Mouse (Mus musculus): Measurements from ENCODE around the gene Cxcl1. TPM values are rescaled to one million over a fixed set of nuclear protein-coding genes. Genes with fewer than 3 reads are reported as not detected.
"Not testable (repeated sequence)": the region's sequence is repeated elsewhere in the genome, so short reads cannot be mapped to it uniquely, and the experiment has no call there.

Gene Cxcl1
- polyA plus RNA-seq (2014; fragmentation: Nextera tagmentation; extraction: Ambion mirVana) = 0.56 TPM in 1 of 2 replicates, not detected in the other

DNA sequence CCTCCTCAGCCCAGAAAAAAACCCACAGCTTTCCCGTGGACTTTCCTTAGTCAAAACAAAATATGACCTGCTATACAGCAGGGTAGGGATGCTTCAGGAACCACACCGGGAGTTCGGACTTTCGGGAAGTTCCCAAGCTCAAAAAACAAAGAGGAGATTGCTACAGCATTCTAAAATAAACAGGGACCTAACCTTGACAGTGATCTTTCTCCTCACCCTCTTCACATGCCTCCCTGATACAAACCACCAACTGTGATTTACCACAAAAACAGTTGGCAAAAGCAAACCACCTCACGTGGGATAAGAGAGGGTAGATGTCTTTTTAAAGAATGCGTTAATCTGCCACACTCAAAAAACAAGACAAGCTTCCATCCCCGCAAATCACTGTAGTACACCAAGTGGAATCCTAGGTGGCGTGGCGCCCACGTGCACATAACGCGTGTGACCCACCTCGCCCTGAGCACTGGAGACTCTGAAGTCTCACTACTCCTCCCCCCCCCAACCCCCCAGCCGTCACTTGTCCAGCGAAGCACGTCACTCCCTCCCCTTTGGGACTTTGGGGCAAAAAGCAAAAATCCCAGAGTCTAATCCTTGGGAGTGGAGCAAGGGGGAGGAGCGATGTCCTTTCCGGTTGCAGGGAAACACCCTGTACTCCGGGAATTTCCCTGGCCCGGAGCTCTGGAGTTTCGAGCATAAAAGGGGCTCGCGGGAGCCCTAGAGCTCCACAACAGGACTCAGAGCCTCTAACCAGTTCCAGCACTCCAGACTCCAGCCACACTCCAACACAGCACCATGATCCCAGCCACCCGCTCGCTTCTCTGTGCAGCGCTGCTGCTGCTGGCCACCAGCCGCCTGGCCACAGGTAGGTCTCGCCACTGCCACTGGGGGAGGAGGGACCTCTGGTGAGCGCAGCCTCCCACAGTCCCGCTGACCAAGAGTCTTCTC, at the start of gene Cxcl1:
Gene Cxcl1, plus strand, starts transcription at position 723 of the 945 bp plus-strand sequence.
- Histone ChIP-seq H3K4me1 (ENCODE audit: control insufficient read depth, insufficient read depth, low read length) (peaks cover 5% of the 10 kb centered on the region), H3K36me3 (ENCODE audit: control insufficient read depth, insufficient read depth, low read length) (no peaks in the 10 kb centered on the region), H3K4me3 (ENCODE audit: low read depth, low read length) (peak within 1 kb of the TSS; percentile 40), H3K9ac (ENCODE audit: low read length) (peak within 1 kb of the TSS; percentile 54), H3K4me2 (ENCODE audit: low read length) (peak within 1 kb of the TSS; percentile 84), H3K9me3 (replicated peaks; ENCODE audit: control insufficient read depth, low read length) (no peaks in the 10 kb centered on the region), H3K27ac (ENCODE audit: low read depth, low read length) (no peak within 1 kb of the TSS), H3K27me3 (replicated peaks; ENCODE audit: control insufficient read depth, insufficient read depth, low read length) (no peaks in the 10 kb centered on the region)
- 5% methylated on average over 30 of the region's 30 CpGs for WGBS
- DNase-seq (ENCODE audit: low spot score) = peak; percentile 58
- ATAC-seq = peak; percentile 88

DNA sequence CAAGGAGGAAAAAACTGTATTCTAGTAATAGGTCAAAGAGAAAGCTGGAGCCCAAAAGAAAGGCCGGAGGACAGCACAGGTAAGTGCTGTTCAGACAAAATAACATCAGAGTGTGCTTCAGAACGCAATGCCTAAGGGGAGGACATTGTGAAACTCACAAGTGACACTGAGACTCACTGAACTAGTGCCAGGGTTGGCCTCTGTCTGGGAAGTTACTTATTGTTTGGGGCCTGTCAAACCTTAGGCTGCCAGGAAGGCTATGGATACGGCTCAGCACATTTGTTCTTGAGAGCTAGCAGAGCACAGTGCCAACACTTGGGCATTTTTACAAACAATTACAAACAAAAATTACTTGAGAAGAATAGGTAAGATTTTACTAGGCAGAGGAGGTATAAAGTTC, 47.1 kb upstream of the Cxcl1 start:
- WGBS = 79% methylated on average over 3 of the region's 3 CpGs
- H3K9me3 ChIP-seq (replicated peaks; ENCODE audit: control insufficient read depth, low read length) = no peaks in the 10 kb centered on the region
- H3K9ac ChIP-seq (ENCODE audit: low read length) = no peak overlapping the region
- H3K27ac ChIP-seq (ENCODE audit: low read depth, low read length) = no peak overlapping the region
- H3K4me3 ChIP-seq (ENCODE audit: low read depth, low read length) = no peak overlapping the region
- ATAC-seq (no peak), DNase-seq (ENCODE audit: low spot score) (no peak)
- H3K4me2 ChIP-seq (ENCODE audit: low read length) = no peak overlapping the region
- no peaks in the 10 kb centered on the region for H3K4me1 ChIP-seq (ENCODE audit: control insufficient read depth, insufficient read depth, low read length)
- no peaks in the 10 kb centered on the region for H3K36me3 ChIP-seq (ENCODE audit: control insufficient read depth, insufficient read depth, low read length)
- no peaks in the 10 kb centered on the region for H3K27me3 ChIP-seq (replicated peaks; ENCODE audit: control insufficient read depth, insufficient read depth, low read length)

DNA sequence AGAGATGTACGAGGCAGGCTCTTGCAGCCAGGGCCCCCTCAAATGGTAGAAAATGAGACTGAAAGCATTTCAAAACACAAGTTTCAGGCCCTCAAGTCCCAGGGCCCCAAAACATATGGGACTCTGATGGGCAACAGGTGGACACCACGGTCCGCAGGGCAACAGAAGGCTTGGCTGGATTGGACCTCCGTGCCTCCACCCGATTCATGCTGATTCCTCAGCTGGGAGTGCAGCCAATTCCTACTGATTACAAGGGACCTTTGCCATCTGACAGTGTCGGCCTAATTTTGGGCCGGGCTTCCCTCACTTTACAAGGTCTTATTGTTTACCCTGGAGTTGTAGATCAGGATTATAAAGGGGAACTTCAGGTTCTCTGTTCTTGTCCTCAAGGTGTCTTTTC, 40.9 kb upstream of the Cxcl1 start:
- not testable (repeated sequence) for H3K4me3 ChIP-seq (ENCODE audit: low read depth, low read length); H3K27ac ChIP-seq (ENCODE audit: low read depth, low read length); H3K4me2 ChIP-seq (ENCODE audit: low read length); H3K9ac ChIP-seq (ENCODE audit: low read length); H3K27me3 ChIP-seq (replicated peaks; ENCODE audit: control insufficient read depth, insufficient read depth, low read length); H3K36me3 ChIP-seq (ENCODE audit: control insufficient read depth, insufficient read depth, low read length); DNase-seq (ENCODE audit: low spot score); H3K4me1 ChIP-seq (ENCODE audit: control insufficient read depth, insufficient read depth, low read length); H3K9me3 ChIP-seq (replicated peaks; ENCODE audit: control insufficient read depth, low read length); ATAC-seq
- WGBS = 94% methylated on average over 7 of the region's 7 CpGs

- not testable (repeated sequence) for H3K9ac ChIP-seq (ENCODE audit: low read length); ATAC-seq; H3K4me2 ChIP-seq (ENCODE audit: low read length); H3K36me3 ChIP-seq (ENCODE audit: control insufficient read depth, insufficient read depth, low read length); H3K27me3 ChIP-seq (replicated peaks; ENCODE audit: control insufficient read depth, insufficient read depth, low read length); H3K9me3 ChIP-seq (replicated peaks; ENCODE audit: control insufficient read depth, low read length); H3K27ac ChIP-seq (ENCODE audit: low read depth, low read length); H3K4me1 ChIP-seq (ENCODE audit: control insufficient read depth, insufficient read depth, low read length); H3K4me3 ChIP-seq (ENCODE audit: low read depth, low read length); DNase-seq (ENCODE audit: low spot score)
- 92% methylated on average over 11 of the region's 11 CpGs for WGBS
Measured at GRCm38 (mm10) chr5:90851391-90851790, 39.6 kb upstream of the Cxcl1 start.

GRCm38 (mm10) chr5:90853206-90853605, 37.8 kb upstream of the Cxcl1 start:
- DNase-seq (ENCODE audit: low spot score) = no peak
- WGBS = 92% methylated on average over 4 of the region's 4 CpGs
- H3K9ac ChIP-seq (ENCODE audit: low read length) = no peak overlapping the region
- no peak overlapping the region for H3K27ac ChIP-seq (ENCODE audit: low read depth, low read length)
- H3K9me3 ChIP-seq (replicated peaks; ENCODE audit: control insufficient read depth, low read length) = no peaks in the 10 kb centered on the region
- H3K4me1 ChIP-seq (ENCODE audit: control insufficient read depth, insufficient read depth, low read length) = no peaks in the 10 kb centered on the region
- H3K4me3 ChIP-seq (ENCODE audit: low read depth, low read length) = no peak overlapping the region
- H3K27me3 ChIP-seq (replicated peaks; ENCODE audit: control insufficient read depth, insufficient read depth, low read length) = no peaks in the 10 kb centered on the region
- H3K4me2 ChIP-seq (ENCODE audit: low read length) = no peak overlapping the region
- no peak for ATAC-seq
- H3K36me3 ChIP-seq (ENCODE audit: control insufficient read depth, insufficient read depth, low read length) = no peaks in the 10 kb centered on the region

- no peak for ATAC-seq
- no peak overlapping the region for H3K9ac ChIP-seq (ENCODE audit: low read length)
- H3K4me3 ChIP-seq (ENCODE audit: low read depth, low read length) = no peak overlapping the region
- 87% methylated on average over 7 of the region's 7 CpGs for WGBS
- no peaks in the 10 kb centered on the region for H3K36me3 ChIP-seq (ENCODE audit: control insufficient read depth, insufficient read depth, low read length)
- no peaks in the 10 kb centered on the region for H3K4me1 ChIP-seq (ENCODE audit: control insufficient read depth, insufficient read depth, low read length)
- H3K4me2 ChIP-seq (ENCODE audit: low read length) = no peak overlapping the region
- DNase-seq (ENCODE audit: low spot score) = no peak
- H3K27me3 ChIP-seq (replicated peaks; ENCODE audit: control insufficient read depth, insufficient read depth, low read length) = no peaks in the 10 kb centered on the region
- H3K27ac ChIP-seq (ENCODE audit: low read depth, low read length) = no peak overlapping the region
- no peaks in the 10 kb centered on the region for H3K9me3 ChIP-seq (replicated peaks; ENCODE audit: control insufficient read depth, low read length)
Measured at GRCm38 (mm10) chr5:90855308-90856230, 35.5 kb upstream of the Cxcl1 start.

DNA sequence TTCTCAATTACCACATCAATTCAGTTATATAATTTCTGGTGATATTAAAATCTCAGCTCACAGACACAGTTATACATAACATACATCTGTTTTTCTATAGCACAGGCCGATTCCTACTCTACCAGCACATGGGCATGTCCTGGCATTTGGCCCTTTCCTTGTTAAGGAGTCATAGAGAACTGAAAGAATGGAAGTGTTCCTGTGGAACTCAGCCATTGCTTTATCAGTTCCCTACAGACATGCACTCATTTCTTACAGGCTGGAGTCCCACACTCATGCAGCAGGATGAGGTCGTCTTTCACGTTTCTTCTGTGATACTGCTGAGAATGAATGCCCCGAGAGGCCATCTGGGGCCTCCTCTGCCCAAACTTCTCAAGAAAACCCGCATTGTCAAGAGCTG, 33.6 kb upstream of the Cxcl1 start:
- no peak for ATAC-seq
- Histone ChIP-seq H3K27ac (ENCODE audit: low read depth, low read length) (no peak overlapping the region), H3K4me2 (ENCODE audit: low read length) (no peak overlapping the region), H3K27me3 (replicated peaks; ENCODE audit: control insufficient read depth, insufficient read depth, low read length) (no peaks in the 10 kb centered on the region), H3K36me3 (ENCODE audit: control insufficient read depth, insufficient read depth, low read length) (no peaks in the 10 kb centered on the region), H3K4me3 (ENCODE audit: low read depth, low read length) (no peak overlapping the region), H3K9ac (ENCODE audit: low read length) (no peak overlapping the region), H3K9me3 (replicated peaks; ENCODE audit: control insufficient read depth, low read length) (no peaks in the 10 kb centered on the region), H3K4me1 (ENCODE audit: control insufficient read depth, insufficient read depth, low read length) (no peaks in the 10 kb centered on the region)
- DNase-seq (ENCODE audit: low spot score) = no peak
- 81% methylated on average over 5 of the region's 5 CpGs for WGBS

DNA sequence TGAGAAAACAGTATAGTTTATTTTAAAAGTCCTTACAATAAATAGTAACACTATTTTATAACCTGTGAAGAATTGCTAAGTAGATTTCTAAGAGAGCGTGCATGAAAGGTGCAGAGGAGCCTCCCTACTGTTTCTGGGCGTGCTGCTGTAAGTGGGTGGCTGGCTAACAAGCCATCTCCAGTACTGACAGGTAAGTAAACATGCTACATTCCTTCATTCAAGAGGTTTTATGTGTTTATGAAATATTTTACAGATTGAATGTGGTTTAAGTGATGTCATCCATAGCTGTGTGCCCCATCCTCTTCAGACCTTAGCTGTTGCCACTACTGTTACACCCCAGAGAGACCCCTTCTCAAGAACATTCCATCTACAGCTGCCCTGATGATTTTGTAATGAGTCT, 32.6 kb upstream of the Cxcl1 start:
- H3K36me3 ChIP-seq (ENCODE audit: control insufficient read depth, insufficient read depth, low read length) = no peaks in the 10 kb centered on the region
- no peaks in the 10 kb centered on the region for H3K9me3 ChIP-seq (replicated peaks; ENCODE audit: control insufficient read depth, low read length)
- no peaks in the 10 kb centered on the region for H3K4me1 ChIP-seq (ENCODE audit: control insufficient read depth, insufficient read depth, low read length)
- H3K4me2 ChIP-seq (ENCODE audit: low read length) = no peak overlapping the region
- WGBS = 87% methylated on average over 2 of the region's 2 CpGs
- H3K4me3 ChIP-seq (ENCODE audit: low read depth, low read length) = no peak overlapping the region
- no peak overlapping the region for H3K27ac ChIP-seq (ENCODE audit: low read depth, low read length)
- DNase-seq (ENCODE audit: low spot score) (no peak), ATAC-seq (no peak)
- H3K27me3 ChIP-seq (replicated peaks; ENCODE audit: control insufficient read depth, insufficient read depth, low read length) = no peaks in the 10 kb centered on the region
- no peak overlapping the region for H3K9ac ChIP-seq (ENCODE audit: low read length)
